Mouse (Mus musculus) cerebellum, adult 2 months (tissue): ENCODE measurements around the gene Wfdc3.

Experiments
- CTCF ChIP-seq: fragments of 200-500 bp; IDR thresholded peaks from 2 replicates; pipeline ENCODE4 v1.5.1; 2011; ENCODE audit warnings: low read depth, mild to moderate bottlenecking, control low read depth, low read length, moderate library complexity, borderline replicate concordance; ENCODE audit not compliant: insufficient read depth
- POLR2A ChIP-seq: fragments of 200-500 bp; IDR thresholded peaks from 2 replicates; pipeline ENCODE4 v1.6.1; 2011; ENCODE audit warnings: low read length, control low read depth, borderline replicate concordance; ENCODE audit not compliant: insufficient read depth

- TF ChIP-seq CTCF (no peak), POLR2A (no peak)
Measured at GRCm38 (mm10) chr2:164784869-164785420, 39.2 kb upstream of the Wfdc3 start.
